Mouse (Mus musculus) MEL (cell line): ENCODE data around the gene Rhof. TPM values are rescaled to one million over a fixed set of nuclear protein-coding genes. Genes with fewer than 3 reads are reported as not detected.

Experiments used
- DNase-seq: peaks from one replicate; pipeline ENCODE4 v3.0.0; 2011; ENCODE audit warnings: low read depth, low spot score
- H3K27ac ChIP-seq: 2 replicates; pipeline ENCODE4 v1.5.1; 2012; ENCODE audit warnings: low read depth, mild to moderate bottlenecking, control low read depth, low read length, moderate library complexity; ENCODE audit not compliant: control insufficient read depth
- H3K27me3 ChIP-seq, 2 experiments: fragments of 150-350 bp in 1 of 2; sonication (generic) in 1 of 2; 2 replicates each; pipeline ENCODE4 v1.6.1; 2012; ENCODE audit warnings: low read length in 2 of 2, mild to moderate bottlenecking in 2 of 2, improper control_type of control experiment in 1 of 2, moderate library complexity in 1 of 2; ENCODE audit not compliant: insufficient read depth in 2 of 2, control insufficient read depth in 1 of 2
- H3K36me3 ChIP-seq, 2 experiments: 2 replicates each; pipeline ENCODE4 v1.6.1; 2012 to 2014; ENCODE audit warnings: low read length in 2 of 2, improper control_type of control experiment in 1 of 2, inconsistent platforms in 1 of 2, mild to moderate bottlenecking in 1 of 2; ENCODE audit not compliant: insufficient read depth in 2 of 2, control insufficient read depth in 1 of 2
- H3K4me1 ChIP-seq, 2 experiments: fragments of 150-350 bp in 1 of 2; sonication (generic) in 1 of 2; 2 replicates each; pipeline ENCODE4 v1.6.1; 2012; ENCODE audit warnings: low read length in 2 of 2, improper control_type of control experiment in 1 of 2, mild to moderate bottlenecking in 1 of 2; ENCODE audit not compliant: insufficient read depth in 2 of 2, control insufficient read depth in 1 of 2
- H3K4me3 ChIP-seq, 2 experiments: fragments of 150-350 bp in 1 of 2; sonication (generic) in 1 of 2; 2 replicates each; pipeline ENCODE4 v1.5.1; 2012; ENCODE audit warnings: low read depth in 2 of 2, low read length in 2 of 2, mild to moderate bottlenecking in 2 of 2, moderate library complexity in 2 of 2, control low read depth in 1 of 2, improper control_type of control experiment in 1 of 2; ENCODE audit not compliant: control insufficient read depth in 1 of 2, insufficient read depth in 1 of 2
- H3K79me2 ChIP-seq: 2 replicates; pipeline ENCODE4 v1.6.1; 2012; ENCODE audit warnings: mild to moderate bottlenecking, low read length, moderate library complexity; ENCODE audit not compliant: control insufficient read depth, poor library complexity, insufficient read depth
- H3K9ac ChIP-seq: 2 replicates; pipeline ENCODE4 v1.6.1; 2012; ENCODE audit warnings: low read depth, mild to moderate bottlenecking, control low read depth, low read length, moderate library complexity; ENCODE audit not compliant: control insufficient read depth, poor library complexity, severe bottlenecking
- H3K9me3 ChIP-seq: fragments of 150-350 bp; sonication (generic); replicated peaks from 2 replicates; pipeline ENCODE4 v1.6.1; 2012; ENCODE audit warnings: mild to moderate bottlenecking, low read length, improper control_type of control experiment, moderate library complexity; ENCODE audit not compliant: insufficient read depth
- CHD1 ChIP-seq: IDR thresholded peaks from 2 replicates; pipeline ENCODE4 v1.6.1; 2012; ENCODE audit warnings: low read depth, mild to moderate bottlenecking, inconsistent platforms, low read length, improper control_type of control experiment
- CHD2 ChIP-seq: IDR thresholded peaks from 2 replicates; pipeline ENCODE4 v1.6.1; 2011; ENCODE audit warnings: low read length, improper control_type of control experiment
- CTCF ChIP-seq, 3 experiments: IDR thresholded peaks in 2 of 3; conservative IDR thresholded peaks in 1 of 3; 2 replicates each; pipeline ENCODE4 v1.5.1; 2011 to 2012; ENCODE audit warnings: low read length in 3 of 3, low read depth in 2 of 3, mild to moderate bottlenecking in 2 of 3, improper control_type of control experiment in 1 of 3, inconsistent platforms in 1 of 3, mixed read lengths in 1 of 3, moderate library complexity in 1 of 3; ENCODE audit not compliant: control insufficient read depth in 1 of 3, insufficient read depth in 1 of 3, poor library complexity in 1 of 3, severe bottlenecking in 1 of 3
- ELF1 ChIP-seq: IDR thresholded peaks from 2 replicates; pipeline ENCODE4 v1.6.1; 2014; ENCODE audit warnings: low read depth, mild to moderate bottlenecking, inconsistent platforms, low read length, improper control_type of control experiment, moderate library complexity
- EP300 ChIP-seq, 2 experiments: IDR thresholded peaks; 2 replicates each; pipeline ENCODE4 v1.6.1; 2011; ENCODE audit warnings: improper control_type of control experiment in 2 of 2, low read length in 2 of 2, low read depth in 1 of 2, mild to moderate bottlenecking in 1 of 2
- GABPA ChIP-seq: IDR thresholded peaks from 2 replicates; pipeline ENCODE4 v1.6.1; 2012; ENCODE audit warnings: low read depth, mild to moderate bottlenecking, inconsistent platforms, low read length, improper control_type of control experiment, moderate library complexity
- HCFC1 ChIP-seq: IDR thresholded peaks from 2 replicates; pipeline ENCODE4 v1.6.1; 2012; ENCODE audit warnings: low read depth, mild to moderate bottlenecking, inconsistent platforms, low read length, improper control_type of control experiment, moderate library complexity
- KAT2A ChIP-seq: conservative IDR thresholded peaks from 2 replicates; pipeline ENCODE4 v1.6.1; 2012; ENCODE audit warnings: low read depth, low read length, improper control_type of control experiment, inconsistent platforms
- MAFK ChIP-seq: IDR thresholded peaks from 2 replicates; pipeline ENCODE4 v1.6.1; 2011; ENCODE audit warnings: low read depth, mild to moderate bottlenecking, low read length, improper control_type of control experiment, borderline replicate concordance
- MAZ ChIP-seq: IDR thresholded peaks from 2 replicates; pipeline ENCODE4 v1.6.1; 2012; ENCODE audit warnings: low read depth, mild to moderate bottlenecking, inconsistent platforms, low read length, improper control_type of control experiment
- MYC ChIP-seq: IDR thresholded peaks from 2 replicates; pipeline ENCODE4 v1.6.1; 2011; ENCODE audit warnings: low read depth, mild to moderate bottlenecking, low read length, improper control_type of control experiment, moderate library complexity
- NRF1 ChIP-seq: IDR thresholded peaks from 2 replicates; pipeline ENCODE4 v1.6.1; 2014; ENCODE audit warnings: low read depth, mild to moderate bottlenecking, inconsistent platforms, low read length, improper control_type of control experiment, moderate library complexity; ENCODE audit not compliant: poor library complexity, insufficient read depth, severe bottlenecking
- POLR2AphosphoS2 ChIP-seq: IDR thresholded peaks from 2 replicates; pipeline ENCODE4 v1.6.1; 2011; ENCODE audit warnings: low read length, improper control_type of control experiment
- RAD21 ChIP-seq: IDR thresholded peaks from 2 replicates; pipeline ENCODE4 v1.6.1; 2011; ENCODE audit warnings: mild to moderate bottlenecking, low read depth, low read length, improper control_type of control experiment
- SIN3A ChIP-seq: IDR thresholded peaks from 2 replicates; pipeline ENCODE4 v1.6.1; 2012; ENCODE audit warnings: low read length, improper control_type of control experiment, inconsistent platforms
- SMC3 ChIP-seq: IDR thresholded peaks from 2 replicates; pipeline ENCODE4 v1.6.1; 2011; ENCODE audit warnings: low read depth, low read length, improper control_type of control experiment
- TAL1 ChIP-seq: IDR thresholded peaks from 2 replicates; pipeline ENCODE4 v1.6.1; 2012; ENCODE audit warnings: mild to moderate bottlenecking, inconsistent platforms, low read length, moderate library complexity, mixed read lengths
- TBP ChIP-seq: IDR thresholded peaks from 2 replicates; pipeline ENCODE4 v1.8.0; 2011; ENCODE audit warnings: low read depth, low read length, improper control_type of control experiment
- TCF12 ChIP-seq: IDR thresholded peaks from 2 replicates; pipeline ENCODE4 v1.6.1; 2014; ENCODE audit warnings: low read depth, mild to moderate bottlenecking, inconsistent platforms, low read length, improper control_type of control experiment, moderate library complexity
- UBTF ChIP-seq: IDR thresholded peaks from 2 replicates; pipeline ENCODE4 v1.6.1; 2012; ENCODE audit warnings: low read depth, mild to moderate bottlenecking, inconsistent platforms, low read length, improper control_type of control experiment, moderate library complexity, borderline replicate concordance; ENCODE audit not compliant: insufficient read depth
- ZC3H11A ChIP-seq: IDR thresholded peaks from 2 replicates; pipeline ENCODE4 v1.6.1; 2012; ENCODE audit warnings: low read depth, mild to moderate bottlenecking, inconsistent platforms, low read length, improper control_type of control experiment
- ZMIZ1 ChIP-seq: IDR thresholded peaks from 2 replicates; pipeline ENCODE4 v1.6.1; 2012; ENCODE audit warnings: low read depth, mild to moderate bottlenecking, inconsistent platforms, low read length, improper control_type of control experiment, moderate library complexity
- ZNF384 ChIP-seq: IDR thresholded peaks from 2 replicates; pipeline ENCODE4 v1.6.1; 2012; ENCODE audit warnings: low read depth, mild to moderate bottlenecking, inconsistent platforms, low read length, improper control_type of control experiment
- polyA plus RNA-seq, 2 experiments: library from polyadenylated mRNA; stranded (reverse) in 1 of 2; unstranded in 1 of 2; fragments of >175 nt in 1 of 2; fragments of >200 nt in 1 of 2; gene quantifications; 2 replicates each; pipeline versions ENCODE4 v1.2.1 to v1.2.4; 2012; ENCODE audit warnings: low replicate concordance in 2 of 2, low read depth in 1 of 2; ENCODE audit not compliant: insufficient read length in 2 of 2, insufficient read depth in 1 of 2, missing spikeins in 1 of 2
- total RNA-seq: library from RNA; depleted of rRNA; stranded (reverse); fragments of 300-350 nt; gene quantifications from 2 replicates; pipeline ENCODE4 v1.2.3, GENCODE M21; 2012

Gene Rhof
- total and polyA plus RNA-seq, 3 experiments: 2.5 to 10.4 TPM; not detected in 1

- H3K27ac ChIP-seq: no peak overlapping the region
- no peaks in the 10 kb centered on the region for H3K4me1 ChIP-seq
- no peak overlapping the region for H3K4me3 ChIP-seq
These were observed 16.4 kb downstream of the Rhof start for GRCm38 (mm10) chr5:123116080-123116479.

DNA sequence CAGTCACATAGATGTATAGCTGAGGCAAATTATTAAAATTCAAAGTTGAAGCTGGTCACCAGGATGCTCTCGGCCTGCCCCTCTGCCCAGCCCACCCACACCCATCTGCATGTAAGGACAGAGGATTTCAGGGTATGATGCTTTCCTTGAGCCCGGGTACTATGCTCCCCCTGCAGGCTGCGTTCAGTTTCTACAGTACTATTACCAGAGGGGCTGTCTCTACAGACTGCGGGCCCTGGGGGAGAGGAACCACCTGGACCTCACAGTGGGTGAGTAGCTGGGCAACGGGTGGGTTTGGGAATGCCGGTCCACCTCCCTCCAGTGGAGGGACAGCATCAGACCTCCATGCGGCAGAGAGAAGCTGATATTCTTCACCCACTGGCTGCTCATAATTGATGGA, 17.6 kb downstream of the Rhof start:
- H3K79me2 ChIP-seq: no peaks in the 10 kb centered on the region
- TF ChIP-seq EP300 (IDR thresholded peaks at IDR 0.05; ENCODE audit: low read depth in 1 of 2, low read length in 2 of 2) (no peak), TAL1 (no peak), RAD21 (peak; percentile 36), GABPA (no peak), MAFK (no peak), ELF1 (no peak), HCFC1 (no peak), POLR2AphosphoS2 (no peak), ZMIZ1 (no peak), CHD2 (no peak), CHD1 (no peak), MAZ (no peak), TCF12 (no peak), SMC3 (peak; percentile 79), MYC (no peak), SIN3A (no peak), CTCF (IDR thresholded peaks at IDR 0.05 in 2 of 3, conservative IDR thresholded peaks at IDR 0.05 in 1 of 3; ENCODE audit: control insufficient read depth in 1 of 3, insufficient read depth in 1 of 3, low read depth in 2 of 3, low read length in 3 of 3, poor library complexity in 1 of 3, severe bottlenecking in 1 of 3) (peak; percentile 23 to 67 (median 49); a peak in 5 of 6 replicates), ZC3H11A (peak; percentile 56), TBP (no peak), ZNF384 (no peak)
- TF ChIP-seq, all 39 proteins: peak for 4
- Histone ChIP-seq H3K9me3 (no peaks in the 10 kb centered on the region), H3K9ac (no peak overlapping the region), H3K27ac (no peak overlapping the region), H3K4me3 (no peak overlapping the region), H3K27me3 (no peaks in the 10 kb centered on the region), H3K4me1 (no peaks in the 10 kb centered on the region), H3K36me3 (no peaks in the 10 kb centered on the region)
- DNase-seq: peak; percentile 40

More at GRCm38 (mm10) chr5:123116080-123116479, 16.4 kb downstream of the Rhof start:
- Histone ChIP-seq H3K9ac (no peak overlapping the region), H3K79me2 (no peaks in the 10 kb centered on the region)
- no peak for TF ChIP-seq UBTF
- TF ChIP-seq KAT2A: no peak
- no peak for TF ChIP-seq HCFC1
- no peak for TF ChIP-seq GABPA
- TF ChIP-seq MAZ: no peak
- no peak for TF ChIP-seq TCF12
- TF ChIP-seq NRF1: no peak
- no peak for TF ChIP-seq ELF1
- TF ChIP-seq, all 39 proteins: peak for 0
- DNase-seq: no peak
- no peaks in the 10 kb centered on the region for H3K9me3 ChIP-seq
- no peaks in the 10 kb centered on the region for H3K36me3 ChIP-seq
- no peaks in the 10 kb centered on the region for H3K27me3 ChIP-seq
